Mouse (Mus musculus): ENCODE measurements around the gene E130114P18Rik.

DNA sequence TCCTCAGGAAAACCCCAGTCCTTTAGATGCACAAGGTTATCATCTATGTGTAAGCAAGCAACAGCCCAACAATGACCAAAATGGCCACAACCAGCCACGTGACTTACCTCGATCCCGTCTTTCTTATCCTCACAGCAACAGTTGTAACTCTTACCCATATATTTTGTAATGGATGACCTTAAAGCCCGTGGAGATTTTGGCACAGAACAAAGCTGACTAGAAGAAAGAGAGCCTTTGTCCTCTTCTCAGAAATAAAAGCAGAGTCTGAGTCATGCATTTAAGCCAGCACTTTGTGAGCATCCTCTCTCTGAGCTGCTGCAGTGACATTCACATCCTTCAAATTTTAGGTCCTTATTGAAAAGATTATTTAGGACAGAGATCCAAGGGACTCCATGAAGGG, 156.1 kb downstream of the E130114P18Rik start:
- TF ChIP-seq POLR2A (IDR thresholded peaks at IDR 0.05; ENCODE audit: low read depth, low read length) (no peak), CTCF (IDR thresholded peaks at IDR 0.05; ENCODE audit: extremely low read depth, insufficient read length, insufficient replicate concordance, low read depth, low read length) (no peak)

All from small intestine, adult 2 months (tissue).